Mouse (Mus musculus) myocyte (in vitro differentiated cells): ENCODE measurements at regions not wholly inside any gene's neighbourhood (a gene's known extent, or its start where the extent isn't known, plus 50 kb on each side); places are given as distances from the start of the nearest gene placed in this dataset.

Source experiments
- H3K27me3 ChIP-seq: one replicate; pipeline ENCODE4 v1.6.1; 2011; ENCODE audit not compliant: control insufficient read depth, insufficient read depth, insufficient read length
- H3K36me3 ChIP-seq: one replicate; pipeline ENCODE4 v1.6.1; 2011; ENCODE audit not compliant: control insufficient read depth, insufficient read depth
- H3K4me2 ChIP-seq: one replicate; pipeline ENCODE4 v1.6.1; 2011; ENCODE audit warnings: low read depth, control low read depth
- H3K4me3 ChIP-seq: one replicate; pipeline ENCODE4 v1.5.1; 2011; ENCODE audit warnings: mild to moderate bottlenecking, control low read depth, moderate library complexity
- H3K79me2 ChIP-seq: one replicate; pipeline ENCODE4 v1.6.1; 2011; ENCODE audit not compliant: control insufficient read depth, insufficient read depth
- H3ac ChIP-seq: one replicate; pipeline ENCODE4 v1.6.1; 2011; ENCODE audit not compliant: control insufficient read depth, insufficient read length
- CEBPB ChIP-seq: IDR thresholded peaks from 2 replicates; pipeline ENCODE4 v1.6.1; 2011; ENCODE audit warnings: mild to moderate bottlenecking, moderate library complexity; ENCODE audit not compliant: poor library complexity, insufficient read depth, severe bottlenecking
- E2F4 ChIP-seq: IDR thresholded peaks from one replicate; pipeline ENCODE4 v1.6.1; 2011; ENCODE audit warnings: mild to moderate bottlenecking, control low read depth, moderate library complexity; ENCODE audit not compliant: insufficient read depth
- MAX ChIP-seq: IDR thresholded peaks from one replicate; pipeline ENCODE4 v1.6.1; 2011; ENCODE audit warnings: low read depth, mild to moderate bottlenecking, control low read depth
- MYOD1 ChIP-seq, 3 experiments: IDR thresholded peaks; one replicate each; pipeline ENCODE4 v1.6.1; 2011; ENCODE audit warnings: control low read depth in 2 of 3, low read depth in 2 of 3, mild to moderate bottlenecking in 2 of 3, moderate library complexity in 1 of 3; ENCODE audit not compliant: insufficient read length in 2 of 3, control insufficient read depth in 1 of 3
- MYOG ChIP-seq, 3 experiments: IDR thresholded peaks; one replicate each; pipeline ENCODE4 v1.6.1; 2011; ENCODE audit warnings: control low read depth in 2 of 3, low read depth in 2 of 3, mild to moderate bottlenecking in 2 of 3; ENCODE audit not compliant: insufficient read length in 2 of 3, control insufficient read depth in 1 of 3, insufficient read depth in 1 of 3
- POLR2A ChIP-seq: IDR thresholded peaks from one replicate; pipeline ENCODE4 v1.6.1; 2011; ENCODE audit warnings: low read depth, mild to moderate bottlenecking, control low read depth, moderate library complexity; ENCODE audit not compliant: insufficient read length
- POLR2AphosphoS2 ChIP-seq: IDR thresholded peaks from one replicate; pipeline ENCODE4 v1.6.1; 2011; ENCODE audit warnings: low read depth, control low read depth; ENCODE audit not compliant: insufficient read length
- REST ChIP-seq: IDR thresholded peaks from one replicate; pipeline ENCODE4 v1.6.1; 2011; ENCODE audit warnings: mild to moderate bottlenecking, control low read depth, moderate library complexity; ENCODE audit not compliant: insufficient read depth, insufficient read length
- SRF ChIP-seq: IDR thresholded peaks from one replicate; pipeline ENCODE4 v1.6.1; 2011; ENCODE audit warnings: low read depth; ENCODE audit not compliant: control insufficient read depth, insufficient read length
- TCF12 ChIP-seq: IDR thresholded peaks from one replicate; pipeline ENCODE4 v1.6.1; 2011; ENCODE audit warnings: mild to moderate bottlenecking, control low read depth; ENCODE audit not compliant: poor library complexity, insufficient read depth, severe bottlenecking
- TCF3 ChIP-seq: IDR thresholded peaks from one replicate; pipeline ENCODE4 v1.6.1; 2011; ENCODE audit warnings: low read depth, control low read depth; ENCODE audit not compliant: insufficient read length
- USF1 ChIP-seq: IDR thresholded peaks from one replicate; pipeline ENCODE4 v1.6.1; 2011; ENCODE audit warnings: low read depth, mild to moderate bottlenecking, control low read depth, moderate library complexity

- no peaks in the 10 kb centered on the region for H3K36me3 ChIP-seq
- peaks cover 21% of the 10 kb centered on the region for H3K27me3 ChIP-seq
- no peak overlapping the region for H3K4me2 ChIP-seq
- no peak overlapping the region for H3K4me3 ChIP-seq
- H3K79me2 ChIP-seq: no peaks in the 10 kb centered on the region
- H3ac ChIP-seq: no peak overlapping the region
- no peak for TF ChIP-seq POLR2A
- no peak for TF ChIP-seq SRF
- no peak for TF ChIP-seq MYOG (IDR thresholded peaks at IDR 0.05; ENCODE audit: control insufficient read depth in 1 of 3, insufficient read depth in 1 of 3, insufficient read length in 2 of 3, low read depth in 2 of 3)
- no peak for TF ChIP-seq MYOD1 (IDR thresholded peaks at IDR 0.05; ENCODE audit: control insufficient read depth in 1 of 3, insufficient read length in 2 of 3, low read depth in 2 of 3)
- no peak for TF ChIP-seq CEBPB
- TF ChIP-seq E2F4: no peak
- no peak for TF ChIP-seq TCF3
- TF ChIP-seq POLR2AphosphoS2: no peak
- no peak for TF ChIP-seq TCF12
- no peak for TF ChIP-seq REST
- TF ChIP-seq USF1: no peak
- no peak for TF ChIP-seq MAX
These were observed 105.2 kb upstream of the Abca1 start for GRCm38 (mm10) chr4:53264901-53265300.

DNA sequence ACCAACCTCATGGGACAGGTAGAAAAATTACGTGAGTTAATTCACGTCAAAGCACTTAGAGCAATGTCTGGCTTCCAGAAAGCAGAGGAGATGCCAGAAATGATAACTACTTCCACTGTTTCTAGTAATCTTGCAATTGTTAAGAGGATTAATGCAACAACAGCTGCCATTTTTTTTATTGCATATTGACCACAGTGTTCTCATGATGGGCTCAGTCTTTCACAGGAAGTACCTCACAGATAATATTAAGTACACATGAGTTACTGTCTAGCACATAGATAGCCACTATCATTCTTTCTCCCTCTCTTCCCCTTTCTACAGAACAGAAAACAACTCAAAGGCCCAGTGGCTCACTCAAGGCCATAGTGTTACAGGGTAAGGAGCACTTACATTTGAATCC lies 104.8 kb upstream of the Abca1 start:
- H3K79me2 ChIP-seq: no peaks in the 10 kb centered on the region
- TF ChIP-seq MAX: no peak
- TF ChIP-seq POLR2AphosphoS2: no peak
- no peak for TF ChIP-seq SRF
- no peak for TF ChIP-seq CEBPB
- TF ChIP-seq MYOD1 (IDR thresholded peaks at IDR 0.05; ENCODE audit: control insufficient read depth in 1 of 3, insufficient read length in 2 of 3, low read depth in 2 of 3): no peak
- no peak for TF ChIP-seq TCF12
- no peak for TF ChIP-seq TCF3
- H3K4me3 ChIP-seq: no peak overlapping the region
- H3K4me2 ChIP-seq: no peak overlapping the region
- no peaks in the 10 kb centered on the region for H3K36me3 ChIP-seq
- no peak overlapping the region for H3ac ChIP-seq
- peaks cover 24% of the 10 kb centered on the region for H3K27me3 ChIP-seq

GRCm38 (mm10) chr4:53263776-53264175 lies 104.1 kb upstream of the Abca1 start:
- no peak overlapping the region for H3K4me3 ChIP-seq
- no peak overlapping the region for H3K4me2 ChIP-seq
- TF ChIP-seq MYOD1 (IDR thresholded peaks at IDR 0.05; ENCODE audit: control insufficient read depth in 1 of 3, insufficient read length in 2 of 3, low read depth in 2 of 3) (peak in 2 of 3 experiments; percentile 20 to 46), E2F4 (no peak), SRF (no peak), MAX (no peak), TCF3 (no peak), REST (no peak), USF1 (no peak), POLR2AphosphoS2 (no peak), MYOG (IDR thresholded peaks at IDR 0.05; ENCODE audit: control insufficient read depth in 1 of 3, insufficient read depth in 1 of 3, insufficient read length in 2 of 3, low read depth in 2 of 3) (peak in 2 of 3 experiments; percentile 10 to 54), CEBPB (no peak)

DNA sequence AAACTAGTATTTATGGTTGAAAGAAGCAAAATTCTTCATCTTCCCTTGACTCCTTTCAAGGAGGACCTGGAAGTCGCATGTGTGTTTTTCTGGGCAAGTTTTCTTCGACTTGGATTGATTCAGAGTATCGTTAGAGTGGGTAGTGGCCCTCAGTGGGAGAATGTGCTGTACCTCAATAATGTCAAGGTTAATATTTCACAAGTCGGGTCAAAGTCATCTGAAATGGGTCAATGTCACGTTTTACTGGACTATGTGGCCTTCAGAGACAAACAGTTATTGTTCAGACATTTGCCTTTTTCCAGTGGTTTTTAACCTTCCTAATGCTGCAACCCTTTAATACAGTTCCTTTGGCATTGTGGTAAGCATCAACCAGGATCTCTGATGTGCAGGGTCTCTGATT lies 102.8 kb upstream of the Abca1 start:
- Histone ChIP-seq H3K4me3 (no peak overlapping the region), H3K36me3 (no peaks in the 10 kb centered on the region), H3ac (no peak overlapping the region), H3K4me2 (no peak overlapping the region), H3K27me3 (peaks cover 28% of the 10 kb centered on the region), H3K79me2 (no peaks in the 10 kb centered on the region)
- TF ChIP-seq SRF (no peak), USF1 (no peak), CEBPB (no peak), MYOG (IDR thresholded peaks at IDR 0.05; ENCODE audit: control insufficient read depth in 1 of 3, insufficient read depth in 1 of 3, insufficient read length in 2 of 3, low read depth in 2 of 3) (no peak), TCF3 (no peak), POLR2AphosphoS2 (no peak), POLR2A (no peak), MAX (no peak), REST (no peak), E2F4 (no peak), MYOD1 (IDR thresholded peaks at IDR 0.05; ENCODE audit: control insufficient read depth in 1 of 3, insufficient read length in 2 of 3, low read depth in 2 of 3) (no peak), TCF12 (no peak)

More at GRCm38 (mm10) chr4:53263776-53264175, 104.1 kb upstream of the Abca1 start:
- no peaks in the 10 kb centered on the region for H3K79me2 ChIP-seq
- no peaks in the 10 kb centered on the region for H3K36me3 ChIP-seq
- H3K27me3 ChIP-seq: peaks cover 28% of the 10 kb centered on the region
- H3ac ChIP-seq: no peak overlapping the region

DNA sequence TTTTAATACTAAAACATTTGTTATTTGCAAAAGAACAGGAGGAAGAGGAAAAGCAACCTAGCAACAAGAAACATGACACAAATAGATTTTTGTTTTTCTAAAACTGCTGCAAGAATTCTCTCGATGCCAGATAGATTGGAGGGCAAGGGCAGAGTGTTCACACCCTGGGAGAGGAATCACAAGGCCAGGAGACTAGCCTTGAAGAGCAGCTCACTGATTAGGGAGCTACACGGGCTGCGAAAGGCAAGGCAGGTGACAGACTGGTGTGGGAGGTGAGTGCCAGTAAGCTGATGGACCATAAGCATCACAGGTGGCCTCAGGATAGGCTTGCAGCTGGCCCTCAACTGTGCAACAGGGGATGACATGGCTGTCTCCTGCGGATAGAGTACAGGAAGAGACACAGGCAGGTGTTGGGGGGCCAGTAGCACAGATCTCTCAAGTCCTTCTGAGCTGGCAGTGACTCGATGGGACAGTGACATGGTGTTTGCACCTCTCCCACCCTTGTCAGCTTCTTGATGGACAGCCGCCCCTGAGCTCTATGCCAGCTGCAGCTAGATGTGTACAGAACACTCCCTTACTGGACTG lies 102.0 kb upstream of the Abca1 start:
- H3K4me2 ChIP-seq: no peak overlapping the region
- no peak overlapping the region for H3K4me3 ChIP-seq
- TF ChIP-seq CEBPB (no peak), MYOD1 (IDR thresholded peaks at IDR 0.05; ENCODE audit: control insufficient read depth in 1 of 3, insufficient read length in 2 of 3, low read depth in 2 of 3) (peak in 2 of 3 experiments; percentile 6 to 36), TCF12 (no peak), MYOG (IDR thresholded peaks at IDR 0.05; ENCODE audit: control insufficient read depth in 1 of 3, insufficient read depth in 1 of 3, insufficient read length in 2 of 3, low read depth in 2 of 3) (no peak)
- peaks cover 28% of the 10 kb centered on the region for H3K27me3 ChIP-seq
- no peaks in the 10 kb centered on the region for H3K36me3 ChIP-seq
- H3K79me2 ChIP-seq: no peaks in the 10 kb centered on the region
- no peak overlapping the region for H3ac ChIP-seq
